Mouse (Mus musculus) spleen, adult 2 months (tissue): ENCODE measurements around the gene Gm49396. TPM values are rescaled to one million over a fixed set of nuclear protein-coding genes. Genes with fewer than 3 reads are reported as not detected.

ENCODE experiments used
- DNase-seq, 2 experiments: peaks; one replicate each; pipeline versions ENCODE4 v3.0.0 to v3.0.0-alpha.2; 2012 to 2021; ENCODE audit warnings: low spot score in 2 of 2, low read depth in 1 of 2
- H3K27ac ChIP-seq: fragments of 200-500 bp; 2 replicates; pipeline ENCODE4 v1.5.1; 2012; ENCODE audit warnings: low read length, inconsistent platforms; ENCODE audit not compliant: insufficient read depth
- H3K27me3 ChIP-seq: fragments of 200-500 bp; 2 replicates; pipeline ENCODE4 v1.6.1; 2012; ENCODE audit warnings: mild to moderate bottlenecking, moderate library complexity, low read length, inconsistent platforms; ENCODE audit not compliant: control insufficient read depth, insufficient read depth
- H3K36me3 ChIP-seq: fragments of 200-500 bp; 2 replicates; pipeline ENCODE4 v1.6.1; 2012; ENCODE audit warnings: mild to moderate bottlenecking, low read length, inconsistent platforms; ENCODE audit not compliant: control insufficient read depth, insufficient read depth
- H3K4me1 ChIP-seq: fragments of 200-500 bp; 2 replicates; pipeline ENCODE4 v1.6.1; 2011; ENCODE audit warnings: inconsistent platforms; ENCODE audit not compliant: control insufficient read depth, insufficient read depth, insufficient read length
- H3K4me3 ChIP-seq: fragments of 200-500 bp; 2 replicates; pipeline ENCODE4 v1.5.1; 2011; ENCODE audit warnings: mild to moderate bottlenecking, inconsistent platforms; ENCODE audit not compliant: insufficient read depth, insufficient read length; ENCODE audit errors: extremely low read depth
- CTCF ChIP-seq: fragments of 200-500 bp; IDR thresholded peaks from 2 replicates; pipeline ENCODE4 v1.5.1; 2011; ENCODE audit warnings: mild to moderate bottlenecking, inconsistent platforms; ENCODE audit not compliant: insufficient read depth, insufficient read length, insufficient replicate concordance; ENCODE audit errors: extremely low read depth
- POLR2A ChIP-seq: fragments of 200-500 bp; IDR thresholded peaks from 2 replicates; pipeline ENCODE4 v1.6.1; 2011; ENCODE audit warnings: low read depth, low read length, inconsistent platforms
- WGBS: fragments of 180-500 bp; shearing (Covaris S2); methylation state at CpG from one replicate; pipeline ENCODE4 v1.1.7; 2018; 5-methylcytosine and 5-hydroxymethylcytosine counted together
- polyA plus RNA-seq: library from polyadenylated mRNA; depleted of rRNA; stranded (reverse); fragments of >200 nt; gene quantifications from 2 replicates; pipeline ENCODE4 v1.2.3, GENCODE M21; 2012

Gene Gm49396
- polyA plus RNA-seq, 1 experiment = 4.4 TPM

GRCm38 (mm10) chr7:30525954-30526353 lies 37.2 kb upstream of the Gm49396 start:
- Histone ChIP-seq H3K27me3 (no peaks in the 10 kb centered on the region), H3K27ac (no peak overlapping the region), H3K4me1 (no peaks in the 10 kb centered on the region), H3K4me3 (no peak overlapping the region), H3K36me3 (peaks cover 3% of the 10 kb centered on the region)
- no peak for DNase-seq
- no peak for TF ChIP-seq POLR2A
- TF ChIP-seq CTCF = no peak
- 91% methylated on average over 10 of the region's 10 CpGs for WGBS

DNA sequence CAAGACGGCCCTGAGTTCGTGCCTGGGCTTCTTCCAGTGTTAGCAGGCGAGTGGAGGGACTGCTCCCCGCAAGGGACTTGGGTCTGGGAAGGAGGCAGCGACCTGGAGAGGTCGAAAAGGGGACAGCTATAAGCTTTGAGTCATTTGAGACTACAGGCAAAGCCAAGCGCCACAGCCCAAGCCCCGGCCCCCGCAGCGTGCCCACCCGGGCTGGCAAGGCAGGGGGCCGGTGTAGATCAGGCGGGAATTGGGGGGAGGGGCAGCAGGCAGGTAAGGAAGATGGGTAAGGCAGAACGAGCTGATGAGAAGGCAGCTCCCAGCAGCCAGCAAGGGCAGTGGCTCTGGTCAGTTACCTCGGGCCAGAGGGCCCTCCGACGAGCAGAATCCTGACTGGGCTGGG lies 36.7 kb upstream of the Gm49396 start:
- no peak overlapping the region for H3K27ac ChIP-seq
- WGBS = 93% methylated on average over 17 of the region's 17 CpGs
- no peaks in the 10 kb centered on the region for H3K27me3 ChIP-seq
- DNase-seq = no peak
- no peak overlapping the region for H3K4me3 ChIP-seq
- H3K4me1 ChIP-seq = no peaks in the 10 kb centered on the region
- TF ChIP-seq CTCF = no peak
- TF ChIP-seq POLR2A = no peak
- H3K36me3 ChIP-seq = peaks cover 3% of the 10 kb centered on the region

DNA sequence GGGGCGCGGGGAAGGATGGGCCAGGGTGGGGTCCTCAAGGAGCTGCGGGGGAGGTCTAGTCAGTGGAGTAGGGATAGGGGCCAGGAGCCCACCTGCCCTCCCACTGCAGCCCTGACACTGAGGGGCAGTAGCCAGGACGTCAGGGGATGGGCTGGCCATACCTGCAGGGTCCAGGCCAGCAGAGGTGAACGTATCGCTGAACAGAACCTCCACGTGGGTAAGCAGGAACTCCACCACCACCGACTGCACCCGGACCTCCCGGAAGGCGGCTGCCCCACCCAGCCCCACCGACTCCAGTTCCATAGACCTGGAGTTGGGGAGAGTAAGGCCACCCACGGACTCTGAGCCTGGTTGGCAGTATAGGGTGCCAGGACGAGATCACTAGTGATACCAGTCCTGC lies 36.2 kb upstream of the Gm49396 start:
- TF ChIP-seq POLR2A (no peak), CTCF (no peak)
- Histone ChIP-seq H3K27me3 (no peaks in the 10 kb centered on the region), H3K27ac (no peak overlapping the region), H3K4me3 (no peak overlapping the region), H3K36me3 (peaks cover 3% of the 10 kb centered on the region), H3K4me1 (no peaks in the 10 kb centered on the region)
- no peak for DNase-seq
- 94% methylated on average over 14 of the region's 14 CpGs for WGBS

GRCm38 (mm10) chr7:30531291-30531815 lies 31.8 kb upstream of the Gm49396 start:
- 88% methylated on average over 9 of the region's 9 CpGs for WGBS
- no peak overlapping the region for H3K27ac ChIP-seq
- no peak for DNase-seq
- no peak for TF ChIP-seq POLR2A
- no peak for TF ChIP-seq CTCF
- H3K27me3 ChIP-seq = no peaks in the 10 kb centered on the region
- H3K4me3 ChIP-seq = no peak overlapping the region
- no peaks in the 10 kb centered on the region; the same call in 1 of the 2 replicates for H3K4me1 ChIP-seq
- H3K36me3 ChIP-seq = peaks cover 3% of the 10 kb centered on the region; the same call in 1 of the 2 replicates

DNA sequence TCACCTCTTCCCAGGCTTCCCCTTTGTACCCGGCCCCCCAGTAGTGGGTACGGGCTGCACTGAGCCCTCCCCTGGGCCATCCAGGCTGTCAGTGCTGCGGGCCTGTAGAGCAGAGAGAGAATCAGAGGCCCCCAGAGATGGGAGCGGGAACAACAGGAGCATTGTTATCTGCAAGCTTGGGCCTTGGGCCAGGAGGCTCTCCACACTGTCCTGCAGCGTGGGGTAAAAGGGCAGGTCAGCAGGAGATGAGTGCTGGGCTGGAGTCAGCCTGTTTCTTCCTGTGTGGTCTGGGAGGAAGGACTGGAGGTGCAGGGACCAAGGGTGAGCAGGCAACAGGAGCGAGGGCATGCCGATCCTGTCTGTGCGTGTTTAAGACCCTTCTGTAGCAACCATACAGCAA lies 30.2 kb upstream of the Gm49396 start:
- Histone ChIP-seq H3K27me3 (no peaks in the 10 kb centered on the region), H3K27ac (no peak overlapping the region), H3K4me1 (no peaks in the 10 kb centered on the region; the same call in 1 of the 2 replicates), H3K36me3 (peaks cover 3% of the 10 kb centered on the region; the same call in 1 of the 2 replicates), H3K4me3 (no peak overlapping the region)
- DNase-seq = no peak
- no peak for TF ChIP-seq CTCF
- TF ChIP-seq POLR2A = no peak
- 84% methylated on average over 8 of the region's 8 CpGs for WGBS

DNA sequence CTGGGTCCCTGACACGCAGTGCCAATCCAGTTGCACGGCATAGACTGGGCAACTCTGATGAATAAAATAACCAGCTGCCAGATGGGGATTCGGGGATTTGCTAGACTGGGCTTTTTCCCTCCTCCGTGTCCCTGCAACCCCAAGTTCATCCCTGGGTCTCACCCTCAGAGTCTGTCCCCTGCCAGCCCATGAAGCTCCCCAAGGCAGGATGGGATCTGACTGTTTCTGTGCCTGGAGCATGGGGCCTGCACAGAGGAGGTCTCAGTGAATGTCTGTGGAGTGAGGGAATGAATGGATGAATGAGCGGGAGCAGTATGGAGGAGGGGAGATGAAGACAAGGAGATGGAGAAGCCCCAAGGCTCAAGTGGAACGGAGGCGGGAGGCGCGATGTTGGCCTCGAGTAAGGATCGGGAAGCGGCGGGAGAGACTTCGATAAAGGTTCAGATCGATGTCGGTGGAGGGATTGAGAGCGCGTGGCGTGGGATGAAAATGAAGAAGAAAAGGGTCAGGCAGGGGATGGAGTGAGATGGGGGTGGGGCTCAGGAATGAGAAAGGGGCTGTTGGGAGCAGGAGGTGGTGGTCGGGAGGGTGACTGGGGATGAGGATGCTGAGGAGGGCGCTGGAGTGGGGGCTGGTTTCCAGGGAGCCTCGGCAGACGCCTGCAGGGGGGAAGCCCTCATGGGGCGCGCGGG lies 29.1 kb upstream of the Gm49396 start:
- Histone ChIP-seq H3K4me1 (no peaks in the 10 kb centered on the region; the same call in 1 of the 2 replicates), H3K27me3 (no peaks in the 10 kb centered on the region), H3K36me3 (0 out of 2 replicates have a peak, but pooled peaks cover 3% of the 10 kb centered on the region), H3K4me3 (peak overlapping the region; percentile 69), H3K27ac (no peak overlapping the region)
- no peak for TF ChIP-seq POLR2A
- DNase-seq = peak in 1 of 2 experiments; percentile 16
- WGBS = 38% methylated on average over 24 of the region's 26 CpGs
